Comparison of ENCODE assay signal across 30 mouse cellular contexts in the genomic region with DNA sequence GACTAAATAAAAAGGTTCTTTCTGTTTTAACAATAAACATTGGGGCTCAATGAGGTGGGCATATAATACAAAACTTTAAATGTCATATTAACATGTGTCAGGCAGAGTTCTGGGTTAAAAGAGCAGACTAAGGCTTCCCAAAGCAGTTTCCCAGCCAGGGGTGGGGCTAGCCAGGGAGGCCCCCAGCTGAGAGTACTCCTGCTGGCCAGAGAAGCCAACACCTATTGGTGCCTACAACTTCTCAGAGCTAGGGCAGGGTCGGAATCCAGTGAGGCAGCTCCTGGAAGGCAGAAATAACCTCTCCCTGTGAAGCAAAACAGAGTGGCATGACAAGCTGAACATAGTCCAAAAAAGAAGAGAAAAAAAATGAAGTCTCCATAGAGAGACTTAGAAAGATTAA.
"Had no signal": no experiment of that assay in that cellular context is flagged by ENCODE, and none has a peak within 500 bp of the region (broad histone marks: within the 10 kb centered on the region; RNA-seq: fewer than 3 reads in every experiment).

No protein-coding gene starts in this region.

- DNase-seq: heart, postnatal 10 days; heart, postnatal 14 days; heart, postnatal 36 days; heart, postnatal 4 days; kidney, adult 18-20 months; kidney, adult 8-10 months; kidney, postnatal 10 days; kidney, postnatal 14 days; kidney, postnatal 4 days; layer of hippocampus, adult 9-11 months; layer of hippocampus, postnatal 36 days had no signal

- ATAC-seq: hindbrain, embryonic 16.5 days; hindbrain, postnatal 0 days; inflammation-experienced regulatory T-cells, adult 6 months; intestine, embryonic 15.5 days; intestine, embryonic 16.5 days; intestine, postnatal 0 days had no signal

- H3K4me3 ChIP-seq: heart, embryonic 10.5 days; heart, embryonic 12.5 days; heart, embryonic 13.5 days; heart, embryonic 15.5 days; hindbrain, embryonic 10.5 days; hindbrain, embryonic 12.5 days; hindbrain, embryonic 13.5 days; hindbrain, embryonic 15.5 days; intestine, embryonic 15.5 days; layer of hippocampus, adult 2 months; left cerebral cortex, adult 2 months had no signal

- H3K9ac ChIP-seq: heart, embryonic 12.5 days; heart, embryonic 13.5 days; heart, embryonic 15.5 days; hindbrain, embryonic 12.5 days; hindbrain, embryonic 13.5 days; hindbrain, embryonic 14.5 days; hindbrain, embryonic 15.5 days; intestine, embryonic 15.5 days had no signal

- H3K27ac ChIP-seq: heart, embryonic 10.5 days; heart, embryonic 13.5 days; heart, embryonic 15.5 days; hindbrain, embryonic 10.5 days; hindbrain, embryonic 12.5 days; hindbrain, embryonic 13.5 days; hindbrain, embryonic 14.5 days; hindbrain, embryonic 15.5 days; hindbrain, postnatal 0 days; intestine, embryonic 15.5 days; kidney, postnatal 0 days; layer of hippocampus, adult 2 months; left cerebral cortex, adult 2 months had no signal

- H3K27me3 ChIP-seq: heart, embryonic 12.5 days; heart, embryonic 13.5 days; heart, embryonic 15.5 days; hindbrain, embryonic 12.5 days; hindbrain, embryonic 13.5 days; hindbrain, embryonic 15.5 days; intestine, embryonic 15.5 days had no signal

- H3K4me2 ChIP-seq: heart, embryonic 11.5 days; heart, embryonic 12.5 days; heart, embryonic 13.5 days; heart, embryonic 15.5 days; hindbrain, embryonic 12.5 days; hindbrain, embryonic 13.5 days; hindbrain, embryonic 14.5 days; hindbrain, embryonic 15.5 days; intestine, embryonic 15.5 days had no signal

- H3K9me3 ChIP-seq: heart, embryonic 10.5 days; heart, embryonic 15.5 days; hindbrain, embryonic 13.5 days; hindbrain, embryonic 15.5 days; intestine, embryonic 15.5 days had no signal

- H3K4me1 ChIP-seq: heart, embryonic 10.5 days; heart, embryonic 12.5 days; heart, embryonic 13.5 days; heart, embryonic 15.5 days; hindbrain, embryonic 10.5 days; hindbrain, embryonic 12.5 days; hindbrain, embryonic 13.5 days; hindbrain, embryonic 15.5 days; intestine, embryonic 15.5 days had no signal

- H3K36me3 ChIP-seq: heart, embryonic 10.5 days; heart, embryonic 12.5 days; heart, embryonic 13.5 days; heart, embryonic 15.5 days; hindbrain, embryonic 10.5 days; hindbrain, embryonic 12.5 days; hindbrain, embryonic 13.5 days; hindbrain, embryonic 15.5 days; intestine, embryonic 15.5 days had no signal
